Mouse (Mus musculus): ENCODE data around the gene Ppt2. TPM values are rescaled to one million over a fixed set of nuclear protein-coding genes. Genes with fewer than 3 reads are reported as not detected.

Gene Ppt2
- total and polyA plus RNA-seq, 3 experiments, result 5.5 to 35.1 (median 17.1) TPM

DNA sequence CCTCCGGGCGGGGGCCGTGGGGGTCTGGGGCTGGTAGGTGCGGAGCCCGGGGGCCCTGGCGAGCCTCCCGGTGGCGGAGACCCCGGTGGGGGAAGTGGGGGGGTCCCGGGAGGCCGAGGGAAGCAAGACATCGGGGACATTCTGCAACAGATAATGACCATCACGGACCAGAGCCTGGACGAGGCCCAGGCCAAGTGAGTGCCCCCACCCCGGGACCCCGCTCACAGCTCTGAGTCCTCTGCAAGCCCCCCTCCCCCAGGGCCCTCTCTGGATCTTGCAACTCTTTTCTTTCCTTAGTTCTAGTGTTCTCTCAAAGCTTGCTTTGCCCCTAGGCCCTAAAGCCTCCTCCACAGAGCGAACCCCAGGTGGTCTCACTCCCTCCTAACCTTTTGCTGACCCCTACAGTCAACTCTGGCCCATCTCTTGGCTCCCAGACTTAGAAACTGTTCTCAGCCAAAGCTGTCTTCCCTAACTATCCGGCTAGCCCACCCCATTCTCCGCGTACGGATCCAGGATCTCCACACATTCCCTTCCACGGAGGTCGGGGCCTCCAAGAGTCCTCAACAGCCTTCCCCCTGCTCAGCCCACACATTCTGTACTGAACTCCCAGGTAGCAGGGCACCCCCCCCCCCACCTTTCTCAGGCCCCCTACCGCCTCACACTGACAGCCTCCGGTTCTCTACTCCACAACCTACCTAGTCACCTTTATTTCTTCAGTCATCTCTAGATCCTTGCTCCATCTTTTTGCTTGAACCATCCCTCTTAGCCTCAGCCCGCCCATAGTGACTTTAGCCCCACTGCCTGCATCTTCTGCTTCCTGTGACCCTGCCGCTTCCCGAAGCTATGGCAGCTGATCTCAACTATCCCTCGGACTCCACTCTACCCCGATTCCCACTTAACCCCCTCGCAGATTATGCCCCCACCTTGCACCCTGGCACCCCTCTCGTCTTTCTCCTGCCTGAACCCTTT, 35.4 kb downstream of the Ppt2 start:
- Histone ChIP-seq H3K36me3 (replicated peaks) (peaks cover 49% of the 10 kb centered on the region), H3K4me1 (ENCODE audit: insufficient read depth, low read depth, low read length) (peaks cover 86% of the 10 kb centered on the region), H3K4me3 (ENCODE audit: low read depth, low read length) (peak overlapping the region; percentile 74), H3K9me3 (replicated peaks) (no peaks in the 10 kb centered on the region), H3K27me3 (ENCODE audit: insufficient read depth, low read length) (no peaks in the 10 kb centered on the region)
- TF ChIP-seq POLR2AphosphoS5 (IDR thresholded peaks at IDR 0.05; ENCODE audit: insufficient replicate concordance, low read depth, low read length) (no peak), GATA2 (IDR thresholded peaks at IDR 0.05; ENCODE audit: borderline replicate concordance, low read depth, low read length) (no peak), GATA1 (IDR thresholded peaks at IDR 0.05; ENCODE audit: borderline replicate concordance, low read length) (no peak), TAL1 (conservative IDR thresholded peaks at IDR 0.05; ENCODE audit: low read depth, low read length) (no peak), CTCF (IDR thresholded peaks at IDR 0.05; ENCODE audit: low read depth, low read length) (no peak)
- DNase-seq (ENCODE audit: low spot score) (no peak), ATAC-seq (ENCODE audit: extremely low read depth, insufficient number of reproducible peaks, low FRiP score, poor library complexity, severe bottlenecking) (no peak)

DNA sequence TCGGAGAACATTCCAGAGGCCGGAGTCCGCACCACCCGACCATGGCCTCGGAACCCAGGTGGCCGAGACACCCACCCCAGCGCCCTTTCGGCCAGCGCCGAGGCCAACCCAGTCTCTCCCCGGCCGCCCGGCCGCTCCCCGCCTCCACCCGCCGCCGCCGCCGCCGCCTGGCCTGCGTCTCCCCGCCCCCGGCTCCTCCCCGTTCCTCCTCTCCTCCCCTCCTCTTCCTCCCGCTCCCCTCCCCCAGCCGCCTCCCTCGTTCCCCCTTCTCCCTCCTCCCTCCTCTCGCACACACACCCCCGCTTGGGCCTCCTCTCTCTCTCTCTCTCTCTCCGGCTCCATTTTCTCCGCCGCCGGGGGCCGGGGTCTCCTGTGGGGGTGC, 36.3 kb downstream of the Ppt2 start:
- Histone ChIP-seq H3K4me3 (ENCODE audit: low read depth, low read length) (peak overlapping the region; percentile 74), H3K27me3 (ENCODE audit: insufficient read depth, low read length) (no peaks in the 10 kb centered on the region), H3K9me3 (replicated peaks) (no peaks in the 10 kb centered on the region), H3K4me1 (ENCODE audit: insufficient read depth, low read depth, low read length) (peaks cover 81% of the 10 kb centered on the region), H3K36me3 (replicated peaks) (peaks cover 45% of the 10 kb centered on the region)
- peak; percentile 40; the same call in 1 of the 2 replicates for ATAC-seq (ENCODE audit: extremely low read depth, insufficient number of reproducible peaks, low FRiP score, poor library complexity, severe bottlenecking)
- TF ChIP-seq GATA2 (IDR thresholded peaks at IDR 0.05; ENCODE audit: borderline replicate concordance, low read depth, low read length) (no peak), POLR2AphosphoS5 (IDR thresholded peaks at IDR 0.05; ENCODE audit: insufficient replicate concordance, low read depth, low read length) (no peak), TAL1 (conservative IDR thresholded peaks at IDR 0.05; ENCODE audit: low read depth, low read length) (no peak), CTCF (IDR thresholded peaks at IDR 0.05; ENCODE audit: low read depth, low read length) (no peak), GATA1 (IDR thresholded peaks at IDR 0.05; ENCODE audit: borderline replicate concordance, low read length) (no peak)
- DNase-seq (ENCODE audit: low spot score), result peak; percentile 83

DNA sequence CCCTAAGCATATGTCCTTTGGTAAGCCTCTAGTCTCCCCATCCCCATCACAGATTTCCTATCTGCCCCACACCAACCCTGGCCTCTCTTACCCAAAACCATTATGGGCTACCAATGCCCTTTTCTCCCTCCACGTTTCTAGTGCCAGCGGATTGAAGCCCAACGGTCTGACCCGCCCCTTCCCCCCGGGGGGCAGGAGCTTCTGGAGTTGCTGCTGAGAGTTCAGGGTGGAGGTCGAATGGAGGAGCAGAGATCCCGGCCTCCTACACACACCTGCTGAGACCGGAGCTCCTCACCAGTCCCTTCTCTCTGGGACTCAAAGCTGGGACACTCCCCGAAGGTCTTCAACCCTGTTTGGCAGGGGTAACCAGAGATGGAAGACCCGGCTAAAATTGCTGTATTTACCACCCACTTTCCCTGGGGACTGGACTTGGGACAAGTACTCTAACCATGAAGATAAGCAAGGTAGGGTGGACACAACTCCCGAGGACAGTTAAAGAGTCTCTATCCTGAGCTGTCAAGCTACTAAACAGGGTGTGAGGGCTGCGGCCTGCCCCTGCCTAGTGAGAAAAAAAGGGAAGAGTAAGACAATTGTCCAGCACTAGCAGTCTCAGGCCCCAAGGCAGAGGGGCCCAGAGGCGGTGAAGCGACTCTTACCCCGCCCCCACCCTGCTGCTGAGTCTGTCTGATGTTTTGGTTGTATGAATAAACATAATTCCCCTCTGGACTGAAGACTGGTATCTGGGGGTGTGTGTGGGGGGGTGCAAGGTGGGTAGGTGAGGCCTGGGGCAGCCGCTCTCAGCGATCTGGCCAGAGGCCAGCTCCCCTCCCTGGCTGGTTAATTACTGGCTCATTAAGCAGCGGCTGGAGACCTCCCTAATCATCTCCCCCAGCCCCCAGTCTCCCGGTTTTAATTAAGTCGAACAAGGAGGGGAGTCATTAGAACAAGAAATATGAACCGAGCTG, 37.0 kb downstream of the Ppt2 start, which contains the start of gene Pbx2:
Gene Pbx2, plus strand, starts transcription at position 238 of the 965 bp plus-strand sequence.
- ATAC-seq (ENCODE audit: extremely low read depth, insufficient number of reproducible peaks, low FRiP score, poor library complexity, severe bottlenecking) (0 out of 2 replicates have a peak, but pooled peaks have one; percentile 16), DNase-seq (ENCODE audit: low spot score) (peak; percentile 62)
- Histone ChIP-seq H3K4me3 (ENCODE audit: low read depth, low read length) (peak within 1 kb of the TSS; percentile 74), H3K9me3 (replicated peaks) (no peaks in the 10 kb centered on the region), H3K36me3 (replicated peaks) (peaks cover 39% of the 10 kb centered on the region), H3K27me3 (ENCODE audit: insufficient read depth, low read length) (no peaks in the 10 kb centered on the region), H3K4me1 (ENCODE audit: insufficient read depth, low read depth, low read length) (peaks cover 82% of the 10 kb centered on the region)
- no peak for TF ChIP-seq GATA2 (IDR thresholded peaks at IDR 0.05; ENCODE audit: borderline replicate concordance, low read depth, low read length)
- no peak for TF ChIP-seq TAL1 (conservative IDR thresholded peaks at IDR 0.05; ENCODE audit: low read depth, low read length)
- TF ChIP-seq GATA1 (IDR thresholded peaks at IDR 0.05; ENCODE audit: borderline replicate concordance, low read length), result no peak
- no peak for TF ChIP-seq POLR2AphosphoS5 (IDR thresholded peaks at IDR 0.05; ENCODE audit: insufficient replicate concordance, low read depth, low read length)
- no peak for TF ChIP-seq CTCF (IDR thresholded peaks at IDR 0.05; ENCODE audit: low read depth, low read length)

DNA sequence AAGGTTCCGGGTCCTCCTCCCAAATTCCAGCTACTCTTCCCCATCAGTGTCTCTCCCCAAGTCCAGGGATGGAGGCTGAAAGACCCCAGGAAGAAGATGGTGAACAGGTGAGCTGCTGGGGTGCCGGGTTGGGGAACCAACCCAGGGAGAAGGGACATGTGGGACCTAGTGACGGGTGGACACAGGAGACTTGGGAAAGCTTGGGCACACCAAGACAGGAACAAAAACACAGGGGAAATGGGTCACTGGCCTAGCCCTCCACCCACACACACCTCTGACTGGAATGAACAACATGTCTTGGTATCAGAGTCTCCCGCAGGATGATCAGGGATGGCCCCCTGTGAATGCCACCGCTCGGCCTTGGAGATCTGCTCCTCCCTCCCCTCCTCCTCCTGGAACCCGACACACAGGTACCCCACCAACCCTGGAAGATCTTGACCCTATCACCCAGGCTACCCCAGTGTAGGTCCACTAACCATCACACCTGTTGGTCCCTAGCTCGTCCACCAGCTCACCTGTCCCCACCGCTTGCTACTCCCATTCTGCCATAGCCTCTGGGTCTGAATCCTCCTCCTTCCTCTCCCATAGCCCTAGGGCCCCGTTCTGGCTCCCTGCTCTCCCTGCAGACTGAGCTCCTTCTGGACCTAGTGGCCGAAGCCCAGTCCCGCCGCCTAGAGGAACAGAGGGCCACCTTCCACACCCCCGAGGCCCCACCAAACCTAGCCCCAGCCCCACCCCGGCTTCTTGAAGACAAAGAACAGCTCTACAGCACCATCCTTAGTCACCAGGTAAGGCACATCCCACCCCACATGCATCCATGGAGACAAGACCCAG, 37.9 kb downstream of the Ppt2 start:
- DNase-seq (ENCODE audit: low spot score) (no peak), ATAC-seq (ENCODE audit: extremely low read depth, insufficient number of reproducible peaks, low FRiP score, poor library complexity, severe bottlenecking) (no peak)
- no peaks in the 10 kb centered on the region for H3K27me3 ChIP-seq (ENCODE audit: insufficient read depth, low read length)
- H3K4me1 ChIP-seq (ENCODE audit: insufficient read depth, low read depth, low read length), result peaks cover 75% of the 10 kb centered on the region
- no peaks in the 10 kb centered on the region for H3K9me3 ChIP-seq (replicated peaks)
- TF ChIP-seq TAL1 (conservative IDR thresholded peaks at IDR 0.05; ENCODE audit: low read depth, low read length), result no peak
- TF ChIP-seq POLR2AphosphoS5 (IDR thresholded peaks at IDR 0.05; ENCODE audit: insufficient replicate concordance, low read depth, low read length), result no peak
- peaks cover 30% of the 10 kb centered on the region for H3K36me3 ChIP-seq (replicated peaks)
- H3K4me3 ChIP-seq (ENCODE audit: low read depth, low read length), result peak overlapping the region; percentile 74

DNA sequence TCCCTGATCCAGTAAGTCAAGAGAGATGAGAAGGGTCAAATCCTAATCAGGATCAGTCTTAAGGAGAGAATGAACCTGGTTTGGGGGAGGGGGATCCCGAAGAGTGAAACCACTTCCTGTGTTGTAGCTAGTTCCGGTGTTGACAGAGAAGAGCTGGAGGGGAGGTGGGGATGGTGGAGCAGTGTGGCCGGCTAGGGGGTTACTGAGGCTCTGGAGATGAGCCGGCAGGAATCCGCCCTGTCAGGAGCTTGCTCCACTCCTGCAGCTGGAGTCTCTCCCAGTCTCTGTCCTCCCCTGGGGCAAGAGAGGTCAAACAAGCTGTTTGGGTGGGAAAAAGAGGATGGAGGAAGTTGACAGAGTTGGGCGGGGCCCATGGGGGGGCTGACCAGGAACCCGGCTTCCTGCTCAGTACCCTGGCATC, 38.6 kb downstream of the Ppt2 start, which contains the start of gene Gpsm3:
Gene Gpsm3, plus strand, starts transcription at position 126 of the 421 bp plus-strand sequence.
- ATAC-seq (ENCODE audit: extremely low read depth, insufficient number of reproducible peaks, low FRiP score, poor library complexity, severe bottlenecking) (no peak), DNase-seq (ENCODE audit: low spot score) (peak; percentile 73)
- H3K4me1 ChIP-seq (ENCODE audit: insufficient read depth, low read depth, low read length), result peaks cover 69% of the 10 kb centered on the region
- H3K9me3 ChIP-seq (replicated peaks), result no peaks in the 10 kb centered on the region
- TF ChIP-seq GATA1 (IDR thresholded peaks at IDR 0.05; ENCODE audit: borderline replicate concordance, low read length), result no peak
- no peaks in the 10 kb centered on the region for H3K27me3 ChIP-seq (ENCODE audit: insufficient read depth, low read length)
- peak within 1 kb of the TSS; percentile 74 for H3K4me3 ChIP-seq (ENCODE audit: low read depth, low read length)
- peaks cover 23% of the 10 kb centered on the region for H3K36me3 ChIP-seq (replicated peaks)
